Mouse (Mus musculus): ENCODE data around the gene Cd177.

- TF ChIP-seq CTCF (IDR thresholded peaks at IDR 0.05; ENCODE audit: insufficient read depth, low read depth, low read length) (no peak), POLR2A (IDR thresholded peaks at IDR 0.05; ENCODE audit: insufficient read depth, low read depth, low read length) (no peak)
Measured at GRCm38 (mm10) chr7:24715039-24715438, 45.1 kb downstream of the Cd177 start.

Measured in olfactory bulb, adult 2 months (tissue).